Mouse (Mus musculus): ENCODE measurements at regions not wholly inside any gene's neighbourhood (a gene's known extent, or its start where the extent isn't known, plus 50 kb on each side); places are given as distances from the start of the nearest gene placed in this dataset.

DNA sequence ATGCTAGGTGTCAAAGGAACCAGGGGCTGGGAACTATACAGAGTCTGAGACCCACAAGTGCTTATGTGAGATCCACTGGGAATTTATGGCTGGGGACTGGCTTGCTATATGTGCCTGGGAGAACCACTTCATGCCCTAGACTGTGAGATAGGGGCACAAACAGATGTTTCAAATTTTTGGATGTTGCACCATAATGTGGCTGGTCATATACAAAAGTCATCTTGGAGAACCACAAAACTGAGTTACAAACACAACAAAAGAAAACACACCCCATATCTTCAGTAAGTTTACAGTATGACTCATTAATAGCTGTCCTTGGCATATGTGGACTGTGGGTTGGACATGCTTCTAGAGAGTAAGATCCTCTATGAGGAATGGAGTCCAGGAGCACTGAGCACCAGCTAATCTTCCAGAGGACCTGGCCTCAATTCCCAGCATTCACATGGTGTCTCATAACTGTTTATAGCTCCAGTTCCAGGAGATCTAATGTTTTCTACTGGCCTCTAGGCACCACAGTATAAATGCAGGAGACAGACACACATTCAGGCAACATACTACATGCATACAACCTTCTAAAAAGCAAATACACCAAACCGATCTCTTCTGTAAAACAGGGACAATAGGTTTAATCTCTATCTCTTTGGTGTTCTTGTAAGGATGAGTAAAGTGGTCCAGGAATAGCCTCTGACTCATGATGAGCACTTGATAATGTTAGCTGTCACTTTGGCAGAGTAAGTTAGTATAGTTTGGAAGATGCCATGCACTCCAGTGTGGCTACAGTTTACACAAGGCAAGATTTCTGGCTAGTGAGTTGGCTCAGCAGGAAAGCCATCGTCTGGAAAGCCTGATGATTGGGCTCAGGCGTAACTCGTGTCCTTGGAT is 132.0 kb upstream of the Ptbp2 start:
- no peak overlapping the region for H3K4me3 ChIP-seq
- peak; percentile 89 for TF ChIP-seq CEBPB (IDR thresholded peaks at IDR 0.05; ENCODE audit: insufficient read depth, poor library complexity, severe bottlenecking)
- no peak for TF ChIP-seq TCF12 (IDR thresholded peaks at IDR 0.05; ENCODE audit: insufficient read depth, poor library complexity, severe bottlenecking)
- no peak for TF ChIP-seq POLR2AphosphoS2 (IDR thresholded peaks at IDR 0.05; ENCODE audit: insufficient read length, low read depth)
- no peak for TF ChIP-seq USF1 (IDR thresholded peaks at IDR 0.05; ENCODE audit: low read depth)

DNA sequence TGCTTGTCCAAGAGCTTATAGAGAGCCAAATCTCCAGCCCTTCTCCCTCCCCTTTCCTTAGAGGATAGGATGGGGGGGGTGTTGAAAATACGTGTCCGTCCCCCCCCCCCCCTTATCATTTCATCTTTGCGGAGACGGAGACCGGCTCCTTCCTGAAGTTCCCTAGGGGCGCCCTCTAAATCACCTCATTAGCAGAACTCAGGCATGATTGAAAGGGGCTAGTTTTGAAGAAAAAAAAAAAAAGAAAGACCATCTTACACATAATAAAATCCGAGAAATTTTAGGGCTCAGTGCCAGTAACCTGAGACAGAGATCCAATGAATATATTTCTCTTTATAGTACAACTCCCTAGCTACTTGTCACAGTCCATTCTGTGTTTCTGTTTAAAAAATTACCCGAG is 127.3 kb upstream of the Ptbp2 start:
- Histone ChIP-seq H3ac (ENCODE audit: control insufficient read depth, insufficient read length) (no peak overlapping the region), H3K4me2 (ENCODE audit: low read depth) (no peak overlapping the region)

More for the DNA sequence above, 132.0 kb upstream of the Ptbp2 start:
- Histone ChIP-seq H3ac (ENCODE audit: control insufficient read depth, insufficient read length) (no peak overlapping the region), H3K4me2 (ENCODE audit: low read depth) (peak overlapping the region; percentile 26), H3K36me3 (ENCODE audit: control insufficient read depth, insufficient read depth) (no peaks in the 10 kb centered on the region), H3K79me2 (ENCODE audit: control insufficient read depth, insufficient read depth) (no peaks in the 10 kb centered on the region), H3K27me3 (ENCODE audit: control insufficient read depth, insufficient read depth, insufficient read length) (no peaks in the 10 kb centered on the region)

DNA sequence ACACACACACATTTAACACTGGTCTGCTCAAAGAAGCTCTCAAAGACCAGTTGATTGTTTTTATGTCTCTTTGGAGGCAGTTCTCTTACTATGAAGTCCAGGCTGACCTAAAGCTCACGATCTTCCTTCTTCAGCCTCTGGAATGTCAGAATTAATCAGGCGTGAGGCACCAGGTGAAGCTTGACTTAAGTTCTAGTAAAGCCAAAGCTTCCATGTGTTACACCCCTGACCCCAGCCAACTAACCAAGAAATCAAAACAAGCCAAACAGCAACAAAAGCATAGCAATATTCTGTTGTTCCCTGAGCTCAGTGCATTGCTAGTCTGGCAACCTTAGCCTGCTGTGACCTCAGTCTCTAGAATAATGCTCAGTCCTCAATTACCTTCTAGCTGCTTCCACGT is 120.0 kb upstream of the Ptbp2 start:
- no peaks in the 10 kb centered on the region for H3K36me3 ChIP-seq (ENCODE audit: control insufficient read depth, insufficient read depth)
- TF ChIP-seq CEBPB (IDR thresholded peaks at IDR 0.05; ENCODE audit: insufficient read depth, poor library complexity, severe bottlenecking): no peak
- TF ChIP-seq TCF3 (IDR thresholded peaks at IDR 0.05; ENCODE audit: insufficient read length, low read depth): no peak
- TF ChIP-seq SRF (IDR thresholded peaks at IDR 0.05; ENCODE audit: control insufficient read depth, insufficient read length, low read depth): no peak
- TF ChIP-seq POLR2AphosphoS2 (IDR thresholded peaks at IDR 0.05; ENCODE audit: insufficient read length, low read depth): no peak
- TF ChIP-seq E2F4 (IDR thresholded peaks at IDR 0.05; ENCODE audit: insufficient read depth): no peak
- TF ChIP-seq REST (IDR thresholded peaks at IDR 0.05; ENCODE audit: insufficient read depth, insufficient read length): no peak
- TF ChIP-seq TCF12 (IDR thresholded peaks at IDR 0.05; ENCODE audit: insufficient read depth, poor library complexity, severe bottlenecking): no peak
- TF ChIP-seq USF1 (IDR thresholded peaks at IDR 0.05; ENCODE audit: low read depth): no peak
- no peak for TF ChIP-seq MYOD1 (IDR thresholded peaks at IDR 0.05; ENCODE audit: control insufficient read depth in 1 of 3, insufficient read length in 2 of 3, low read depth in 2 of 3)
- no peak for TF ChIP-seq POLR2A (IDR thresholded peaks at IDR 0.05; ENCODE audit: insufficient read length, low read depth)
- TF ChIP-seq MAX (IDR thresholded peaks at IDR 0.05; ENCODE audit: low read depth): no peak
- no peak for TF ChIP-seq MYOG (IDR thresholded peaks at IDR 0.05; ENCODE audit: control insufficient read depth in 1 of 3, insufficient read depth in 1 of 3, insufficient read length in 2 of 3, low read depth in 2 of 3)
- no peak overlapping the region for H3K4me3 ChIP-seq
- no peaks in the 10 kb centered on the region for H3K27me3 ChIP-seq (ENCODE audit: control insufficient read depth, insufficient read depth, insufficient read length)
- no peaks in the 10 kb centered on the region for H3K79me2 ChIP-seq (ENCODE audit: control insufficient read depth, insufficient read depth)
- no peak overlapping the region for H3ac ChIP-seq (ENCODE audit: control insufficient read depth, insufficient read length)
- H3K4me2 ChIP-seq (ENCODE audit: low read depth): no peak overlapping the region

More for the DNA sequence above, 127.3 kb upstream of the Ptbp2 start:
- no peak for TF ChIP-seq REST (IDR thresholded peaks at IDR 0.05; ENCODE audit: insufficient read depth, insufficient read length)
- TF ChIP-seq CEBPB (IDR thresholded peaks at IDR 0.05; ENCODE audit: insufficient read depth, poor library complexity, severe bottlenecking): no peak
- TF ChIP-seq POLR2AphosphoS2 (IDR thresholded peaks at IDR 0.05; ENCODE audit: insufficient read length, low read depth): no peak
- no peak for TF ChIP-seq MAX (IDR thresholded peaks at IDR 0.05; ENCODE audit: low read depth)
- TF ChIP-seq TCF12 (IDR thresholded peaks at IDR 0.05; ENCODE audit: insufficient read depth, poor library complexity, severe bottlenecking): no peak
- Histone ChIP-seq H3K36me3 (ENCODE audit: control insufficient read depth, insufficient read depth) (no peaks in the 10 kb centered on the region), H3K27me3 (ENCODE audit: control insufficient read depth, insufficient read depth, insufficient read length) (no peaks in the 10 kb centered on the region), H3K79me2 (ENCODE audit: control insufficient read depth, insufficient read depth) (no peaks in the 10 kb centered on the region), H3K4me3 (no peak overlapping the region)

DNA sequence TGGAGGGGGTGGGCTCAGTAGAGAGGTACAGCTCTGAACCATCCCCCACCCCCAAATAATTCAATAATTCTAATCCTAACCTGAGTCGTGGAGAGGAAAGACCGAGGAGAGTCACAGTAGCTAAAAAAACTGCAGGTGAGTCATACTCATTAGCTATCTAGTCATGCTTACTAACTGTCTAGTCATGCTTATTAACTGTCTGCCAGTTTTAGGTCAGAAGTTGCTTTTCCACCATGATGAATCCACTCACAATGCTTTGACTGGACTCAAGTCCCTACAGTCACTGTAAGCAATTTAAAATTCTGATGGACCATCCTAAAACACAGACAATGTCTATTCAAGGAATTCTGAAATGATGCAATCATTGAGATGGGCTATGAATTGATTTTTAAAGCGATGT is 110.9 kb upstream of the Ptbp2 start:
- Histone ChIP-seq H3K36me3 (ENCODE audit: control insufficient read depth, insufficient read depth) (no peaks in the 10 kb centered on the region), H3K79me2 (ENCODE audit: control insufficient read depth, insufficient read depth) (no peaks in the 10 kb centered on the region), H3ac (ENCODE audit: control insufficient read depth, insufficient read length) (no peak overlapping the region), H3K27me3 (ENCODE audit: control insufficient read depth, insufficient read depth, insufficient read length) (no peaks in the 10 kb centered on the region), H3K4me3 (no peak overlapping the region), H3K4me2 (ENCODE audit: low read depth) (no peak overlapping the region)
- TF ChIP-seq REST (IDR thresholded peaks at IDR 0.05; ENCODE audit: insufficient read depth, insufficient read length) (no peak), MAX (IDR thresholded peaks at IDR 0.05; ENCODE audit: low read depth) (no peak), POLR2AphosphoS2 (IDR thresholded peaks at IDR 0.05; ENCODE audit: insufficient read length, low read depth) (no peak), POLR2A (IDR thresholded peaks at IDR 0.05; ENCODE audit: insufficient read length, low read depth) (no peak), SRF (IDR thresholded peaks at IDR 0.05; ENCODE audit: control insufficient read depth, insufficient read length, low read depth) (no peak), E2F4 (IDR thresholded peaks at IDR 0.05; ENCODE audit: insufficient read depth) (no peak), TCF3 (IDR thresholded peaks at IDR 0.05; ENCODE audit: insufficient read length, low read depth) (no peak), USF1 (IDR thresholded peaks at IDR 0.05; ENCODE audit: low read depth) (no peak), TCF12 (IDR thresholded peaks at IDR 0.05; ENCODE audit: insufficient read depth, poor library complexity, severe bottlenecking) (no peak), MYOG (IDR thresholded peaks at IDR 0.05; ENCODE audit: control insufficient read depth in 1 of 3, insufficient read depth in 1 of 3, insufficient read length in 2 of 3, low read depth in 2 of 3) (no peak), MYOD1 (IDR thresholded peaks at IDR 0.05; ENCODE audit: control insufficient read depth in 1 of 3, insufficient read length in 2 of 3, low read depth in 2 of 3) (no peak), CEBPB (IDR thresholded peaks at IDR 0.05; ENCODE audit: insufficient read depth, poor library complexity, severe bottlenecking) (no peak)

- H3K36me3 ChIP-seq (ENCODE audit: control insufficient read depth, insufficient read depth): no peaks in the 10 kb centered on the region
- no peak overlapping the region for H3K4me3 ChIP-seq
- H3ac ChIP-seq (ENCODE audit: control insufficient read depth, insufficient read length): no peak overlapping the region
- no peaks in the 10 kb centered on the region for H3K79me2 ChIP-seq (ENCODE audit: control insufficient read depth, insufficient read depth)
- H3K4me2 ChIP-seq (ENCODE audit: low read depth): no peak overlapping the region
- H3K27me3 ChIP-seq (ENCODE audit: control insufficient read depth, insufficient read depth, insufficient read length): no peaks in the 10 kb centered on the region
- TF ChIP-seq MAX (IDR thresholded peaks at IDR 0.05; ENCODE audit: low read depth) (no peak), E2F4 (IDR thresholded peaks at IDR 0.05; ENCODE audit: insufficient read depth) (no peak), CEBPB (IDR thresholded peaks at IDR 0.05; ENCODE audit: insufficient read depth, poor library complexity, severe bottlenecking) (no peak), SRF (IDR thresholded peaks at IDR 0.05; ENCODE audit: control insufficient read depth, insufficient read length, low read depth) (no peak), REST (IDR thresholded peaks at IDR 0.05; ENCODE audit: insufficient read depth, insufficient read length) (no peak), POLR2AphosphoS2 (IDR thresholded peaks at IDR 0.05; ENCODE audit: insufficient read length, low read depth) (no peak), POLR2A (IDR thresholded peaks at IDR 0.05; ENCODE audit: insufficient read length, low read depth) (no peak)
These were observed 109.8 kb upstream of the Ptbp2 start for GRCm38 (mm10) chr3:119894035-119894434.
